Mouse (Mus musculus) stomach, postnatal 0 days (tissue): ENCODE data around the gene Sapcd1.
A peak's percentile ranks its signal among the peaks of the same experiment; 100 is the strongest.

Source experiments
- CTCF ChIP-seq: IDR thresholded peaks from 2 replicates; pipeline ENCODE4 v1.5.1; 2016; ENCODE audit warnings: antibody characterized with exemption, low read depth, mild to moderate bottlenecking, moderate library complexity
- EP300 ChIP-seq: optimal IDR thresholded peaks from 2 replicates; pipeline ENCODE3; 2016; ENCODE audit warnings: antibody characterized with exemption

- TF ChIP-seq CTCF, result peak; percentile 79
- no peak for TF ChIP-seq EP300
These were observed 31.4 kb upstream of the Sapcd1 start, which contains the start of gene Ddah2 for GRCm38 (mm10) chr17:35058911-35059892.
